Mouse (Mus musculus) liver, postnatal 0 days (tissue): Measurements from ENCODE around the gene Gm44596. TPM values are rescaled to one million over a fixed set of nuclear protein-coding genes. Genes with fewer than 3 reads are reported as not detected.

Experiments used
- ATAC-seq: fragments of 200-750 bp; cut with Nextera tagmentation; 2 replicates; pipeline ENCODE4 v1.8.0; 2017; ENCODE audit warnings: mild to moderate bottlenecking, moderate library complexity
- DNase-seq: peaks from one replicate; pipeline ENCODE4 v3.0.0-alpha.2; 2016
- H3K27ac ChIP-seq: fragments of 300-500 bp; sonication (generic); 2 replicates; pipeline ENCODE4 v1.5.1; 2014; ENCODE audit warnings: antibody characterized with exemption, moderate library complexity, mild to moderate bottlenecking, low read depth
- H3K27me3 ChIP-seq: fragments of 300-500 bp; sonication (generic); 2 replicates; pipeline ENCODE4 v1.6.1; 2014; ENCODE audit warnings: low read length, control low read depth, mixed read lengths; ENCODE audit not compliant: insufficient read depth
- H3K36me3 ChIP-seq: fragments of 300-500 bp; sonication (generic); replicated peaks from 2 replicates; pipeline ENCODE4 v1.6.1; 2014; ENCODE audit warnings: mild to moderate bottlenecking, control low read depth, low read length, moderate library complexity, mixed read lengths; ENCODE audit not compliant: insufficient read depth
- H3K4me1 ChIP-seq: fragments of 300-500 bp; sonication (generic); 2 replicates; pipeline ENCODE4 v1.6.1; 2014; ENCODE audit warnings: antibody characterized with exemption, mild to moderate bottlenecking, control low read depth; ENCODE audit not compliant: insufficient read depth
- H3K4me2 ChIP-seq: fragments of 300-500 bp; sonication (generic); 2 replicates; pipeline ENCODE4 v1.6.1; 2014; ENCODE audit warnings: low read depth, mild to moderate bottlenecking, low read length, moderate library complexity, mixed read lengths
- H3K4me3 ChIP-seq: fragments of 300-500 bp; sonication (generic); 2 replicates; pipeline ENCODE4 v1.5.1; 2014; ENCODE audit warnings: low read depth, low read length
- H3K9ac ChIP-seq: fragments of 300-500 bp; sonication (generic); replicated peaks from 2 replicates; pipeline ENCODE4 v1.6.1; 2014; ENCODE audit warnings: mild to moderate bottlenecking, moderate library complexity
- H3K9me3 ChIP-seq: fragments of 300-500 bp; sonication (generic); 2 replicates; pipeline ENCODE4 v1.6.1; 2016; ENCODE audit warnings: mild to moderate bottlenecking, control low read depth, low read length, mixed read lengths
- CTCF ChIP-seq: sonication (generic); IDR thresholded peaks from 2 replicates; pipeline ENCODE4 v1.5.1; 2016; ENCODE audit warnings: antibody characterized with exemption, low read depth
- EP300 ChIP-seq: IDR thresholded peaks from 2 replicates; pipeline ENCODE4 v1.6.1; 2016; ENCODE audit warnings: antibody characterized with exemption, low read depth, mild to moderate bottlenecking
- WGBS: fragments of 180-500 bp; shearing (Covaris S2); extraction: QIAGEN DNeasy Blood & Tissue Kit; methylation state at CpG from one replicate; pipeline ENCODE4 v1.1.7; 2014; ENCODE audit not compliant: insufficient replicate concordance; 5-methylcytosine and 5-hydroxymethylcytosine counted together
- polyA plus RNA-seq: library from polyadenylated mRNA; unstranded; fragments of >200 nt; fragmentation: Nextera tagmentation; extraction: Ambion mirVana; gene quantifications from 2 replicates; pipeline ENCODE4 v1.2.1, GENCODE M21; 2015

Gene Gm44596
- polyA plus RNA-seq, 1 experiment from 2014 or later, result not detected

GRCm38 (mm10) chr6:128408544-128409125 is 33.3 kb downstream of the Gm44596 start:
- H3K36me3 ChIP-seq, result peaks cover 23% of the 10 kb centered on the region
- H3K4me1 ChIP-seq, result no peaks in the 10 kb centered on the region
- no peak overlapping the region for H3K9ac ChIP-seq
- 0 out of 2 replicates have a peak, but pooled peaks have one; percentile 13 for ATAC-seq
- DNase-seq, result no peak
- WGBS, result 74% methylated on average over 7 of the region's 7 CpGs
- no peak overlapping the region for H3K27ac ChIP-seq
- no peaks in the 10 kb centered on the region for H3K27me3 ChIP-seq
- no peak overlapping the region for H3K4me2 ChIP-seq
- TF ChIP-seq EP300, result no peak
- TF ChIP-seq CTCF, result no peak
- no peaks in the 10 kb centered on the region for H3K9me3 ChIP-seq
- no peak overlapping the region for H3K4me3 ChIP-seq

DNA sequence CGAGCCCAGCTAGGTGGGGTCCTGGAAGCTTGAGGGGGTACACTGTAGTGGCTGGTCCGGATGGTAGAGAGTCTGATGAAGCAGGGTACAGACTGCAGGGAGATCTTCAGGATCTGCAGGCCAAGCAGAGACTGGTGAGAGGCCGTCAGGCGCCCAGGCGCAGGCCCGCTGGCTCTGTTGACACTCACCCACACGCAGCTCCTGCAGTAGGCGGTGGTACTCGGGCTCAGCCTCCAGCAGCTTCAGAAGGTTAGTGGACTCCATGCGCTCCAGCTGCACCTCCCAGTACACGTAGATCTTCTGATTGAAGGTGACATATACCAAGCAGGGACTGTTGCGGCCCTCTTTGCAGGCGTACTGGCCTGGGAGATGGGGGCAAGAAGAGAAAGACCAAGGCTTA is 35.0 kb downstream of the Gm44596 start:
- no peak for ATAC-seq
- WGBS, result 86% methylated on average over 13 of the region's 13 CpGs
- no peak overlapping the region for H3K9ac ChIP-seq
- no peak for TF ChIP-seq EP300
- TF ChIP-seq CTCF, result no peak
- no peak overlapping the region for H3K4me3 ChIP-seq
- no peak overlapping the region for H3K27ac ChIP-seq
- H3K4me2 ChIP-seq, result no peak overlapping the region
- no peaks in the 10 kb centered on the region for H3K27me3 ChIP-seq
- H3K9me3 ChIP-seq, result no peaks in the 10 kb centered on the region
- H3K36me3 ChIP-seq, result peaks cover 23% of the 10 kb centered on the region
- H3K4me1 ChIP-seq, result no peaks in the 10 kb centered on the region
- DNase-seq, result no peak

GRCm38 (mm10) chr6:128411115-128411514 is 35.8 kb downstream of the Gm44596 start:
- H3K27ac ChIP-seq, result no peak overlapping the region
- peak; percentile 48; the same call in 1 of the 2 replicates for ATAC-seq

GRCm38 (mm10) chr6:128416169-128416568 is 40.9 kb downstream of the Gm44596 start:
- Histone ChIP-seq H3K27me3 (no peaks in the 10 kb centered on the region), H3K4me2 (no peak overlapping the region), H3K4me3 (no peak overlapping the region), H3K27ac (no peak overlapping the region), H3K9me3 (no peaks in the 10 kb centered on the region), H3K4me1 (no peaks in the 10 kb centered on the region), H3K36me3 (peaks cover 15% of the 10 kb centered on the region), H3K9ac (no peak overlapping the region)
- TF ChIP-seq CTCF (no peak), EP300 (no peak)
- DNase-seq, result no peak
- WGBS, result 86% methylated on average over 5 of the region's 5 CpGs
- ATAC-seq, result no peak

More at GRCm38 (mm10) chr6:128411115-128411514, 35.8 kb downstream of the Gm44596 start:
- Histone ChIP-seq H3K36me3 (peaks cover 23% of the 10 kb centered on the region), H3K4me1 (no peaks in the 10 kb centered on the region), H3K9me3 (no peaks in the 10 kb centered on the region), H3K9ac (no peak overlapping the region), H3K4me2 (no peak overlapping the region), H3K4me3 (no peak overlapping the region), H3K27me3 (no peaks in the 10 kb centered on the region)
- DNase-seq, result peak; percentile 84
- WGBS, result 14% methylated on average over 3 of the region's 3 CpGs
- TF ChIP-seq CTCF, result peak; percentile 96
- no peak for TF ChIP-seq EP300

DNA sequence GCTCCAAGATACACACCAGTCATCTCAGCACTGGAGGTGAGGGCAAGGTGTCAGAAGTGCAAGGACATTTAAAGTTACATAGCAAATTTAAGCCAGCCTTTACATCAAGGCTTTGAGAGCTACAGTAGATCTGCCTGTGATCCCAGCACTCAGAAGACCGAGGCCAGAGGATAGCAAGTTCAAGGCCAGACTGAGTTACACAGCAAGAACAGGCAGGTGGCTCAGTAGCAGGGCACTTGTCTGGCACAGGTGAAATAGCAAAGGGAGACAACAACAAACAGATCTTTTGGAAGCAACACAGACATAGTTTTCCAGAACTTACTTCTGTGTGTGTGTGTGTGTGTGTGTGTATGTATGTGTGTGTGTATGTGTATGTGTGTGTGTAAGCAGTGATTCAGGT is 42.8 kb downstream of the Gm44596 start:
- DNase-seq (no peak), ATAC-seq (no peak)
- TF ChIP-seq EP300 (no peak), CTCF (no peak)
- no peaks in the 10 kb centered on the region for H3K27me3 ChIP-seq
- H3K27ac ChIP-seq, result no peak overlapping the region
- no peaks in the 10 kb centered on the region; the same call in 1 of the 2 replicates for H3K36me3 ChIP-seq
- no peak overlapping the region for H3K4me2 ChIP-seq
- no peaks in the 10 kb centered on the region for H3K9me3 ChIP-seq
- H3K4me3 ChIP-seq, result no peak overlapping the region
- WGBS, result 64% methylated on average over 1 of the region's 1 CpGs
- no peaks in the 10 kb centered on the region for H3K4me1 ChIP-seq
- H3K9ac ChIP-seq, result no peak overlapping the region

- no peaks in the 10 kb centered on the region; the same call in none of the 2 replicates for H3K4me1 ChIP-seq
- ATAC-seq (no peak), DNase-seq (no peak)
- 66% methylated on average over 2 of the region's 2 CpGs for WGBS
- H3K36me3 ChIP-seq, result no peaks in the 10 kb centered on the region
- H3K9ac ChIP-seq, result no peak overlapping the region
- no peak overlapping the region for H3K4me2 ChIP-seq
- H3K4me3 ChIP-seq, result no peak overlapping the region
- no peaks in the 10 kb centered on the region for H3K9me3 ChIP-seq
- H3K27ac ChIP-seq, result no peak overlapping the region
- TF ChIP-seq CTCF (no peak), EP300 (no peak)
- H3K27me3 ChIP-seq, result no peaks in the 10 kb centered on the region
These were observed 45.7 kb downstream of the Gm44596 start for GRCm38 (mm10) chr6:128421036-128421435.

DNA sequence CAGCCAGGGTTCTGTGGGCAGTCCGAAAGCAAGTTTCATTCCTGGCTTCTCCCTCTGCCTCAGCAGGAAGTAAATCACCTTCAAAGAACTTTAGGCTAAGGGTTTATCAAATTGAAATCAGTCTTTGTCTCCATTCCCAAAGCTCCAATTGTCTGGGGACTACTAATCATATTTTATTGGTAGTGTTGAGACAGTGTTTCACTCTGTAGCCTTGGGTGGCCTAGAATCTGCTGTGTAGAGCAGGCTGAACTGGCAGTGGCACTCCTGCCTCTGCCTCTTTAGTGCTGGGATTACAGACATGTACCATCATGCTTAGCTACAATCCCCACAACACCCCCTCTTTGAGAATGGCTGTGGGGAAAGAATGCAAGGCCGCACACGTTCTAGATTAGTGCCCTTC is 46.2 kb downstream of the Gm44596 start:
- Histone ChIP-seq H3K4me2 (no peak overlapping the region), H3K9me3 (no peaks in the 10 kb centered on the region), H3K27me3 (no peaks in the 10 kb centered on the region), H3K9ac (no peak overlapping the region), H3K4me3 (no peak overlapping the region), H3K4me1 (no peaks in the 10 kb centered on the region; the same call in none of the 2 replicates), H3K36me3 (no peaks in the 10 kb centered on the region), H3K27ac (no peak overlapping the region)
- 88% methylated on average over 3 of the region's 3 CpGs for WGBS
- ATAC-seq, result no peak
- TF ChIP-seq CTCF (no peak), EP300 (no peak)
- DNase-seq, result no peak
